Mouse (Mus musculus): ENCODE results near the gene Ckap2l.

Ckap2l gene

DNA sequence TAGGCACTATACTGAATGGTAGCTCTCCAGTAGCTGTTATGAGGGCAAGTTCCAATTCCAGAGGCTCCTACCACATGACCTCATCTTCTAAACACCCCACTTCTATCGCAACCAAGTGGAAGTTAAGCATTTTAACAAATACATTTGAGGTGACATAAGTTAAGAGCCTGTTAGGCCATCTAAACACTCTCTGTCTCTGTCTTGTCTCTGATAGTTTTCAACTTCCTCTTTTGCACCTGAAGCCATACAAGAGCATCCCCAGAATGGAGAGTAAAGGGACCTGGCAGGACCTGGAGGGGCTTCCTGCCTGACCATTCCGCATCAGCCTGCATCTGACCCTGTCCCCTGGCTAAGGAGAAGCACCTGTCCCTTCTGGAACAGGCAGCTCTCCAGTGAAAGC lies 62.3 kb downstream of the Ckap2l start:
- no peak for DNase-seq (ENCODE audit: low read depth, low spot score)

DNA sequence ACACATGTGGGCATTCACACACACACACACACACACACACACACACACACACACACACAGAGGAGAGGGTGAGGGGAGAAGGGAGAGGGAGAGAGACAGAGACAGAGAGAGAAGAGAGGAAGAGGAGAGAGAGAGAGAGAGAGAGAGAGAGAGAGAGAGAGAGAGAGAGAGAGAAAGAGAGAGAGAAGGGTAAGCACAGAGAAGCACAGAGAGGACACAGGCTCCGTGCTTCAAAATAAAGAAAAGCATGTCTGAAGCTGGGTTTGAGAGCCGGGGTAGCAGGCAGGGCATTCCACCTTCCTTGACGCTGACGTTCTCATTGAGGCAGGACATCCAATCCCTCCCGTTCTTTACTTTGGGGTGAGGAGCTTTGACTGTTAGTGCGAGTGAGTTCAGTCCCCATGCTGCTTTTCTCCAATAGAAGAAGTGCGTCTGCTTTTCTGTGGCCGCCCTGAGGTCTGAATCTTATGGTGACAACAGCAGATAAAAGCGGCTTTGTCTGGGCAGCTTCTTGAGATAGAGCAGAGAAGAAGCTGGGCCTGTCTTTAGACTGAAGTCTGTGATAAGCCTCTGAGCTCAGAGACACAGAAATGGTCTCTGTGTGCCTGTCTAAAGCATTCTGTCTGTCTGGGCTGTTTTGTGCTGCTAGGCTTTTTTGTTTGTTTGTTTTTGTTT lies 63.1 kb downstream of the Ckap2l start:
- no peak for DNase-seq (ENCODE audit: low read depth, low spot score)

DNA sequence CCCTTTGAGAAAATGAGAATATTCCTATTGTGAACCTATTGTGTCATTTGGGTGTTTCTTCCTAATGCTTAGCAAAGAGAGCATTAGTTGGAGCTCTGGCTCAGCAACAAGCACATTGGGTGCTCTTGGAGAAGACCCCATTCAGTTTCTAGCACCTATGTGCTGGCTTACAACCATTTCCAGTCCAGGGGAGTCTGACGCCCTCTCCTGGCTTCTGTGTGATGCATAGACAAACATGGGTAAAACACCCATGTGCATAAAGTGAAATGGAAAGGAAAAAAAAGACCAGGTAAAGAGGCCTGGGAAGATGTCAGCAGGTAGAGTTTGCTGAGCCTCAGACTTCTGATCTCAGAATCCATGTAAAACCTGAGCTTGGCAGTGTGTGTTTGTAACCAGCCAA lies 63.8 kb downstream of the Ckap2l start:
- no peak for DNase-seq (ENCODE audit: low read depth, low spot score)

DNA sequence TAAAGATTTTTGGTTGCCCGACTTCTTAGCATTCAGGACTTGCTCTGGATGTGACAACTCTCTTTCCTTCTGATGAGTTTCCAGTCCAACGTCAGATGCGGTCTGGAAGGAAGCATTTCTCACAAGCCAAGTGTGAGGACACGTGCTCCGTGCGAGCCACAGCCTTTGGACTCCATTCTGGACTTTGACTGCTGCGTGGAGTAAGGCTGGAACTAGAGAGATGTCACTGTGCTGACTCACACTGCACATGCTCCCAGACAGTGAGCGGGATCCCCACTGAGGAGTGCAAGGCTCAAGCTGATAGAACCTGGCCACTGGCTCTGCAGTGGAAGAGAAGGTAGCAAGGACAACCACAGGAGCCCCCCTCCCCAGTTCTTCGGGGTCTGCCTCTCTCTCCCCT lies 64.5 kb downstream of the Ckap2l start:
- no peak for DNase-seq (ENCODE audit: low read depth, low spot score)

DNA sequence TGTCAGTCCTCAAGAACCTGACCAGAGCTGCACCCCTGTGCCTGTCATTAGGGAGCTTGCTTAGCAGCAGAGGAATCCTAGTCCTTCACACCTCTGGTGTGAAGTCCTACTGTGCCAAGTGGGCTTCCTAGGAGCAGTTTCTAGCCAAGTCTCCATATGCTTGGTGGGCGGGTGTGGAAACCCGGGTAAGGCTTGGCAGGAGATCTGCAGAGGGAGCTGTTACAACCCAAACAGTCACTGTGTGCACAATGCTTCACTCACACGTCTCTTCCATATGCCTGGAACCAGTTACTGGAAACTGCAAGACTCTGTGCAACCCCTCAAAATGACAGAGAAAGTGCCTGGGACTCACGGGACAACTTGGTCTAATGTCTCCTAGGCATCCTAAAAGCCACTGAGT lies 65.0 kb downstream of the Ckap2l start:
- DNase-seq (ENCODE audit: low read depth, low spot score) = no peak

DNA sequence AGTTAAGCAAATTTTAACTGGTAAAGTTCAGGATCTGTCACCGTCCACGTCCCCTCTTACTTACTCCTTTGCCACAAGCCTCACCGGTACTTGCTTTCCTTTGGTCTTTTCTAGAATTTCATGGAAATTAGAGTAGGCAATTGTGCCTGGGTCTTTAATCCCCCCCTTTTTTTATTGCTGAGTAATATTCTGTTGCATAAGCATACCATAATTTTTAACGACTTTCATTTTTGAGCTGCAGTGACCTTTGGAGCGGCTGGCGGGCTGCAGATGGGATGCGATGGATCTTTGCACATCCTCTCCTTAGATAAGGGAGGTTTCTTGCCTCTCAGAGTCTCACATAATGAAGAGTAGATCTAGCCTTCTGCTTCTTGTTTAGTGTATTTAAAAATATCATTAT lies 67.7 kb downstream of the Ckap2l start:
- no peak for DNase-seq (ENCODE audit: low read depth, low spot score)

DNA sequence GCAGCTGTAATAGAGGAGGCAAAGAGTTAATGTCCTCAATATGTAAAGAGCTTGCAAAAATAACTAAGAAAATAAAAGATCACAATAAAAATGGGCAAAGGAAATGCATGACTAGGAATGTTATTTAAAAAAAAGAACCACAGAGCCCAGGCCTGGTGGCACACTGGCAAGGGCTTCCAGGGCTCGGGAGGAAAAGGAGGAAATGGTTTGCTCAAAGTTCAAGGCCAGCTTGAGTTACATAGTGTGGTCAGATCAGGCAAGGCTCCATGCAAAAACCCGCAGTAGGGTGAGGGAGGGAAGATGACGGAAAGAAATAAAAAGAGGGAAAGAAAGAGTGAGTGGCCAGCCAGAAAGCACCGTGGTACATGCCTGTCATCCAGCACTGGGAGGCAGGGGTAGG lies 68.4 kb downstream of the Ckap2l start:
- no peak for DNase-seq (ENCODE audit: low read depth, low spot score)

DNA sequence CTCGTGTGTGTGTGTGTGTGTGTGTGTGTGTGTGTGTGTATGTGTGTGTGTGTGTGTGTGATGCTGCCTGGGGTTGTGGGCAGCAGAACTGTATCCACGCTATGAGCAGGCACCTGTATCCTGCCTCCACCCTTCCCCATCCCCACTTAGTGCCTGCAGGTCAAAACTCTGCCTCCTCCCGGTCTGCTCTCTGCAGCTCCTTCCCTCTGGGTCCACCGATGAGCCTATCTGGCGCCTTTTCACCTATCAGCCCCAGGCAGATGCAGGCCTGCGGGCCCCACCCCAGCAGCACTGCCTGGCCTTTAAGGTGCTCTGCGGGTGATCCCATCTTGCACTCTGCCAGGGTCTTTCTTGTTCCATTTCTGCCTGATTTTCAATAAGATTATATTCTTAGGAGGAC lies 69.3 kb downstream of the Ckap2l start:
- DNase-seq (ENCODE audit: low read depth, low spot score) = no peak

DNA sequence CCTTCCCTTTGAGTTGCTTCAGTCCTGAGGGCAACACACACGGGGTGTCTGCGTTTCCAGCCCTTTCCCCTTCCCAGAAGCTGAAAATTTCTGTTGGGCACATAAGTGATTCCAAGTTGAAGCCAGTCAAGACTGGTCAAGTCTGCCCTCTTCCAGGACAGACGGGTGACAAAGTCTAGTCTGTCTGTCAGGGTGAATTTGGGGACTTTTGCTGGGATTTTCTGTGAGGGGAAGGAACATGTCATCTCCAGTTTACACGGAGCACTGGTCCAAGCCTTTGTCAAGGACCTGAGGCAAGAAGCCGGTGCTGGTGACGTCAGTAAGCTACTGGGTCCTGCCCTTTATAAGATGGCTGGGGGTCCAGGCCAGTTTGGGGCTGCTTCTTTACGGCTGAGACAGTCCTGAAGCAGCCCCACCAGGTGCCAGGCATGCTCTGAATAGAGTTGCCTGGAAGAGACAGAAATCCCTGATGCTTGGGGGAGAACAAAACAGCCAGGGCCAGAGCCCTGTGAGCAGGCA lies 69.9 kb downstream of the Ckap2l start:
- DNase-seq (ENCODE audit: low read depth, low spot score) = no peak

DNA sequence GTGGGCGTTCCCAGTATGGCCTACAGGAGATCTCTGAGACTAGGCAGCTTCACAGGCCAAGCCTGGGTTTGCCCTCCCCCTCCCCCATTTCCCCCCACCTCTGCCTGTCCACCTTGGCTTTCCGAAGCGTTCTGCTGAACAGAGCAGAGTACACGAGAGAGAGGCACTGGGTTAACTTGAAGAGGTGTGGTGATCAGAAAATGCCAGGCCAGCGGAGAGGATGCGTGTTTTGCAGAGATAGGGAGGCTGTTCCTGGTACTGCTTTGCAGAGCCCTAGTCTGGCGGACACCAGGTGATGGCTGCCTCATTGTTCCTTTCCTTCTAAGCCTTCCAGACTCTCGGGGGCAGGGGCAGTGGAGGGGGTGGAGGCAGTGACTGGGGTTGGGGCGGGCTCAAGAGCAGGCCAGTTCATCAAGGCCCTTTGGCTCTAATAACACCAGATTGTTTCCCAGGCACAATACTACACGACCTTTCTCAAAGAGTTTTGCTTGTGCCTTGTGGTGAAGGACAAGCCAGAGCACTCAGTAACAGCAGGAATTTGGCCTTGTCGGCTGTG lies 70.6 kb downstream of the Ckap2l start:
- DNase-seq (ENCODE audit: low read depth, low spot score) = no peak

DNA sequence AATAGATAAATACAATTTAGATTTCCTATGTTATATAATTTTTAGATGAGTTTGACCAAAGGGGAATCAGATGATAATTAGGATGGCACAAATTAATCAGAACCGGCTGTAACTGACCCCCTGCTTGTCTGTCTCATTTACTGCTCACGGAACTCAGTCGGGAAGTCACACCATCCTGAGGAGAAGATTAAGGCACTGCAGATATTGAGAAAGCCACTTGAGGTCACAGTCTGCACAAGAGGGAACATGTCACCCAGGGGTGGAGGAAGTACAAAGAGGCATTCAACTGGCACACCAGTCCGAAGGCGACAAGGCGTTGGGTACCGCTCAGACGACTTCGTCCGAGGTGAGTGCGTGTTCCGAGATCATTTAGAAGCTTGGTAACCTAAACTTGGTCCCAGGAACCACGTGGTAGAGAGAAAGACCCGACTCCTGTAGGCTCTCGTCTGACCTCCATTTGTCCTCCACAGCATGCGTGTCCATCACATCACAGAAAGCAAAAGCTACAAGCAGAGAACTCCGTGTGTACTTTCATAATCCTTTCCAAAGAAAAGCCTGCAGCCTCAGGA lies 71.7 kb downstream of the Ckap2l start:
- DNase-seq (ENCODE audit: low read depth, low spot score) = no peak

DNA sequence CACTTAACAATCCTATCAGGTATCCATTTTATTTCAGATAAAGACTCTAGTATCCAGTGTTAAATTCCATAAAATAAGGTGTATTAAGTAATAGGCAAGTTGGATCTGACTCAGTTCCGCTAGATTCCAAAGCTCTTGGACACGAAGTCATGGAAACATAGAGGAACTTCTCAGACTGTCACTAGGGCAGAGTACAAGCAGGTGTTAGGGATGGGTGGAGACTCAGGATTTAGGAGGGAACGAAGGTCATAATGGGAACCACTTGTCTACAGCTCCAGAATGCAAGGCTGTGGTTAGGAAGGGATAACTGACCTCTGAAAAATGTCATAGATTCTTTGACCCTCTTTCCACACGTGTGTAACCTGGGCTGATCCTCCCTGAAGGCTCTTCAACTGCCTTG lies 72.8 kb downstream of the Ckap2l start:
- DNase-seq (ENCODE audit: low read depth, low spot score) = no peak

DNA sequence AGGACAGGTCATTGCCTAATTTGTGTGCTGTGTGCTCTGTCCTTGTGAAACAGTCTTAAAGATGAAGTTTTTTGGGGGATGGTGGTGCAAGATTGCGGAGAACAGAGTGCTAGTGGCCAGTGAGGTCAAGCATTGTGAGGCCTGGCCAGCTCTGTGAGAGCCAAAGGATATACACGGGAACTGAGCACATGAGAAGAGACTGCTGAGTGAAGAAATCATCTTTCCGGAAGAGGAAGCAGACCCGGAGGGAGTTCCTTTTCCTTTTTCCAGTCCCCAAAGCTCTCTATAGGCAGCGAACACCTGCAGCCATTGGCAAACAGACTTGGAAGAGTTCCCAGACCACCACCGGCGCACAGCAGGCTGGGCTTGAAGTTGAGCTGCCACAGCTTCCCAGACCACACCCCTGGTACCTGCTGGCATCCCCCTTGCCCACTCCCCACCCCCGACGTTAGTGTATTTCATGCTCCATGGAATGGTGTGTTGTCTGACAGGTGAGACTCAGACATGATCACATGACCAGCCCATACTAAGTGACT lies 75.8 kb downstream of the Ckap2l start:
- no peak for DNase-seq (ENCODE audit: low read depth, low spot score)

DNA sequence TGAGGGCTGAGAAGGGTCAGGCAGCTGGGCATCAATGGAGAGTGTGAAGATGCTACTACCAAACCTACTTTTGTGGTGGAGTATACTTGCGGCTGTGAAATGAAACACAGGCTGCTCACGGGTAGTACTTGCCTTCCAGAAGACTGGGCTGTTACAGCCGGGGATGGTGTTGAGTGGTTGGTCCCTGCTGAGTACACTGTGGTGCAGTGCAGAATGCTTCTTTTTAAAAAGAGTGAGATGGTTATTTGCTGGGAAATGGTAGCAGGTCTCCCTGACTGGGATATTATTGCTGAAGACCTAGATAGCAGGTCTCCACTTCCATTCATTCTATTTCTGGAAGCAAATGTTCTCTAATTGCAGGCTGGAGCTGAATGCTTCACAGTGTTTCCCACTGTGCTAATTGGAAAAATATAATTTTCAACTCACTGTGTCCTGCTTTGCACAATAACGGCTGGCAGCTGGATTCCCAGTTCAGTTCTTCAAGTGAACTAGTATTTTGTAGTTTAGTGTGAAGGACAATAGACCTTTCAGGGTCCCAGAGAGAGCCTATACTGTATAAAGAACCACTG lies 78.4 kb downstream of the Ckap2l start:
- no peak for DNase-seq (ENCODE audit: low read depth, low spot score)
